Mouse (Mus musculus): ENCODE data around the gene Rec8. TPM values are rescaled to one million over a fixed set of nuclear protein-coding genes. Genes with fewer than 3 reads are reported as not detected.

Rec8 gene
- total RNA-seq, 2 experiments from 2014 or later: not detected

- DNase-seq (ENCODE audit: low spot score): no peak
Measured at GRCm38 (mm10) chr14:55640816-55641215, 23.0 kb downstream of the Rec8 start.

GRCm38 (mm10) chr14:55641291-55641690 lies 23.5 kb downstream of the Rec8 start:
- DNase-seq (ENCODE audit: low spot score): no peak

- no peak for DNase-seq (ENCODE audit: low spot score)
Measured at GRCm38 (mm10) chr14:55642679-55643059, 24.8 kb downstream of the Rec8 start.

GRCm38 (mm10) chr14:55643060-55643907 lies 25.4 kb downstream of the Rec8 start, which contains the start of gene Tm9sf1:
Tm9sf1 (minus strand) TSS chr14:55643806.
- peak; percentile 84 for DNase-seq (ENCODE audit: low spot score)

- no peak for DNase-seq (ENCODE audit: low spot score)
Measured at GRCm38 (mm10) chr14:55644261-55644888, 26.5 kb downstream of the Rec8 start.

GRCm38 (mm10) chr14:55649884-55650283 lies 32.0 kb downstream of the Rec8 start, which contains the start of gene Tssk4:
Tssk4 (plus strand) TSS chr14:55650184.
- no peak for DNase-seq (ENCODE audit: low spot score)

- no peak for DNase-seq (ENCODE audit: low spot score)
Measured at GRCm38 (mm10) chr14:55651528-55651927, 33.7 kb downstream of the Rec8 start.

- DNase-seq (ENCODE audit: low spot score): no peak
Measured at GRCm38 (mm10) chr14:55656935-55657334, 39.1 kb downstream of the Rec8 start.

- no peak for DNase-seq (ENCODE audit: low spot score)
Measured at GRCm38 (mm10) chr14:55658011-55658410, 40.2 kb downstream of the Rec8 start.

GRCm38 (mm10) chr14:55659960-55660573 lies 42.2 kb downstream of the Rec8 start, which contains the start of gene Mdp1:
Mdp1 (minus strand) TSS chr14:55660508.
- peak; percentile 74 for DNase-seq (ENCODE audit: low spot score)

- no peak for DNase-seq (ENCODE audit: low spot score)
Measured at GRCm38 (mm10) chr14:55660636-55661035, 42.8 kb downstream of the Rec8 start.

GRCm38 (mm10) chr14:55671486-55671832 lies 53.6 kb downstream of the Rec8 start:
- no peak for DNase-seq (ENCODE audit: low spot score)

GRCm38 (mm10) chr14:55671833-55672740 lies 54.2 kb downstream of the Rec8 start, which contains the start of the genes Gmpr2 and Nedd8:
Gmpr2 (plus strand) TSS chr14:55671941.
Nedd8 (minus strand) TSS chr14:55672124.
- DNase-seq (ENCODE audit: low spot score): peak; percentile 91

- no peak for DNase-seq (ENCODE audit: low spot score)
Measured at GRCm38 (mm10) chr14:55672741-55673060, 54.9 kb downstream of the Rec8 start.

Other genes starting within 250 kb of the Rec8 start
- gene Dhrs4, start 139.3 kb upstream of the Rec8 start, total RNA-seq (2021): 10 to 100 TPM; 37.1 to 46.0 TPM
- gene Carmil3, start 127.4 kb upstream of the Rec8 start, total RNA-seq (2021): under 1 TPM; 0.26 to 0.41 TPM
- not detected for gene Cpne6, start 107.6 kb upstream of the Rec8 start, total RNA-seq (2021)
- not detected for gene Nrl, start 93.1 kb upstream of the Rec8 start, total RNA-seq (2021)
- 1 to 10 TPM; 2.8 to 3.1 TPM for gene Pck2, start 77.8 kb upstream of the Rec8 start, total RNA-seq (2021)
- 100 to 1,000 TPM; 134 to 136 TPM for gene Dcaf11, start 58.0 kb upstream of the Rec8 start, total RNA-seq (2021)
- not detected for gene A730061H03Rik, start 57.6 kb upstream of the Rec8 start, total RNA-seq (2021)
- 100 to 1,000 TPM; 273 to 289 TPM for gene Fitm1, start 42.4 kb upstream of the Rec8 start, total RNA-seq (2021)
- gene Psme1, start 39.9 kb upstream of the Rec8 start, total RNA-seq (2021): 10 to 100 TPM; 65.1 to 72.7 TPM
- 10 to 100 TPM; 38.2 to 40.5 TPM for gene Emc9, start 32.7 kb upstream of the Rec8 start, total RNA-seq (2021)
- gene Psme2, start 26.9 kb upstream of the Rec8 start, total RNA-seq (2021): 10 to 100 TPM; 50.1 to 56.1 TPM
- gene Rnf31, start 26.3 kb upstream of the Rec8 start, total RNA-seq (2021): 10 to 100 TPM; 19.0 to 19.8 TPM
- gene Irf9, start 14.5 kb upstream of the Rec8 start, total RNA-seq (2021): 1 to 10 TPM; 2.9 to 4.8 TPM
- gene Ipo4, start 17.9 kb downstream of the Rec8 start, total RNA-seq (2021): 10 to 100 TPM; 72.0 to 73.8 TPM
- gene Gm49378, start 19.9 kb downstream of the Rec8 start, total RNA-seq (2021): 1 to 10 TPM; 1.4 to 1.6 TPM
- gene Tm9sf1, start 25.8 kb downstream of the Rec8 start, total RNA-seq (2021): 10 to 100 TPM; 15.7 to 16.4 TPM
- gene Tssk4, start 32.1 kb downstream of the Rec8 start, total RNA-seq (2021): under 1 TPM in 1 of 2 experiments, not detected in 1; 0.24 TPM
- 10 to 100 TPM; 20.9 to 22.2 TPM for gene Mdp1, start 42.5 kb downstream of the Rec8 start, total RNA-seq (2021)
- 1 to 10 TPM; 2.1 to 2.4 TPM for gene Gmpr2, start 53.9 kb downstream of the Rec8 start, total RNA-seq (2021)
- 100 to 1,000 TPM; 188 to 201 TPM for gene Nedd8, start 54.1 kb downstream of the Rec8 start, total RNA-seq (2021)
- 10 to 100 TPM; 12.1 to 15.7 TPM for gene Tinf2, start 63.8 kb downstream of the Rec8 start, total RNA-seq (2021)
- gene Tgm1, start 95.9 kb downstream of the Rec8 start, total RNA-seq (2021): under 1 TPM in 1 of 2 experiments, not detected in 1; 0.17 TPM
- gene Rabggta, start 104.2 kb downstream of the Rec8 start, total RNA-seq (2021): 10 to 100 TPM; 10.4 to 11.5 TPM
- 10 to 100 TPM; 29.5 to 32.1 TPM for gene Dhrs1, start 127.7 kb downstream of the Rec8 start, total RNA-seq (2021)
- gene Nop9, start 127.7 kb downstream of the Rec8 start, total RNA-seq (2021): 1 to 10 TPM; 9.0 to 9.4 TPM
- not detected for gene Cideb, start 140.4 kb downstream of the Rec8 start, total RNA-seq (2021)
- gene Ltb4r2, start 143.4 kb downstream of the Rec8 start, total RNA-seq (2021): not detected
- under 1 TPM; 0.16 to 0.17 TPM for gene Ltb4r1, start 147.9 kb downstream of the Rec8 start, total RNA-seq (2021)
- 1 to 10 TPM; 3.8 to 9.1 TPM for gene Adcy4, start 166.1 kb downstream of the Rec8 start, total RNA-seq (2021)
- 1 to 10 TPM; 1.6 to 2.5 TPM for gene Ripk3, start 170.8 kb downstream of the Rec8 start, total RNA-seq (2021)
- 1 to 10 TPM; 1.5 to 3.3 TPM for gene Nfatc4, start 205.1 kb downstream of the Rec8 start, total RNA-seq (2021)
- 1 to 10 TPM; 1.2 to 1.8 TPM for gene Nynrin, start 236.0 kb downstream of the Rec8 start, total RNA-seq (2021)